Mouse (Mus musculus): ENCODE measurements around the gene Hck.

- TF ChIP-seq CTCF (IDR thresholded peaks at IDR 0.05; ENCODE audit: low read depth, low read length), result no peak
- no peak for TF ChIP-seq TAL1 (conservative IDR thresholded peaks at IDR 0.05; ENCODE audit: low read depth, low read length)
- TF ChIP-seq GATA1 (IDR thresholded peaks at IDR 0.05; ENCODE audit: borderline replicate concordance, low read length), result no peak
These were observed 36.6 kb upstream of the Hck start for GRCm38 (mm10) chr2:153071491-153072184.

Measured in G1E (cell line).